In the genomic region with DNA sequence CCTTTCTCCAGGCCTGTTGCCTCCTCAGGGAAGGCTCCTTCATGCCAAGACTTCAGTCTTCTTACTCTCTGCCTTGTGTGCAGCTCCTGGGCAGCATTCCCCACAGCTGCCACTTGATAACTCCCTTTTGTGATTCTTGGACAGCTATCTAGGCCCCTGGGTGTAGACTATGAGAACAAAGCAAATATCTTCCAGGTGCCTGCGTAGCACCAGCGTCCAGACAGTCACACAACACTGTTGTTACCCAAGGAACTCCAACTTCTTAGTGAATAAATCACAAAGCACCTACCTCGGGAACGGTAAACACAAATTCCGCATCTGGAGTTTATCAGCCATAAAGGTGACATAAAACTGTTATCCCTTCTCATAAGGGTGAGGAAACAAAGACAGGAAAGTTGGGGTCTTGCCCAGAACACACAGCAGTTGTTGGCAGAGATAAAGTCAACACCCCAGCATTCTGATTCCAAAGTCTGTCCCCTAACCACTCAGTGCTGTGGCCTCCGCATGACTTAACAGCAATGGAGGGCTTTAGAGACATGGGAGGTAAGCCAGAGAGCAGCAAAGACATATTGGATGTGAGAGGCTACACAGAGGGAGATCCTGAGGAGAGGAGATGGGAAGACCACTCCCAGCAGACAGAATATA, we compare ENCODE assay signal across 20 mouse cellular contexts. TPM values are rescaled to one million over a fixed set of nuclear protein-coding genes. Genes with fewer than 3 reads are reported as not detected.
A peak's percentile ranks its signal among the peaks of the same experiment; 100 is the strongest.
DNase-seq lines count a peak whose midpoint lies in the region; ATAC-seq and TF ChIP-seq lines count a peak whose summit lies in the region.
"Had no signal": no experiment of that assay in that cellular context is flagged by ENCODE, and none has a peak within 500 bp of the region (broad histone marks: within the 10 kb centered on the region; RNA-seq: fewer than 3 reads in every experiment).

No protein-coding gene starts in this region.

- peak overlapping the region; percentile 51; the same call in 1 of the 2 replicates for H3K27ac ChIP-seq in gastrocnemius, adult 2 months
- no peak overlapping the region for H3K27ac ChIP-seq in midbrain, postnatal 0 days (ENCODE audit: low read depth, low read length)
- H3K27ac ChIP-seq in midbrain, embryonic 10.5 days (replicated peaks), result no peak overlapping the region
- H3K27ac ChIP-seq in limb, embryonic 15.5 days, result 0 out of 2 replicates have a peak overlapping the region, but pooled peaks have one; percentile 17
- H3K27ac ChIP-seq: embryonic facial prominence, embryonic 12.5 days; forebrain, embryonic 12.5 days; liver, embryonic 13.5 days; midbrain, embryonic 15.5 days; neural tube, embryonic 12.5 days had no signal

- no peaks in the 10 kb centered on the region for H3K4me1 ChIP-seq in midbrain, postnatal 0 days (ENCODE audit: insufficient read depth, low read length)
- H3K4me1 ChIP-seq in midbrain, embryonic 10.5 days, result no peaks in the 10 kb centered on the region
- peaks cover 3% of the 10 kb centered on the region for H3K4me1 ChIP-seq in limb, embryonic 15.5 days
- H3K4me1 ChIP-seq: embryonic facial prominence, embryonic 12.5 days; forebrain, embryonic 12.5 days; liver, embryonic 13.5 days; midbrain, embryonic 15.5 days; neural tube, embryonic 12.5 days had no signal

- WGBS in midbrain, postnatal 0 days, result 79% methylated on average over 6 of the region's 6 CpGs
- 87% methylated on average over 6 of the region's 6 CpGs for WGBS in midbrain, embryonic 10.5 days
- WGBS in limb, embryonic 15.5 days, result 42% methylated on average over 6 of the region's 6 CpGs

- DNase-seq in gastrocnemius, adult 2 months, result peak; percentile 25
- DNase-seq in gastrocnemius, postnatal 25 days, result no peak
- DNase-seq in midbrain, postnatal 0 days (ENCODE audit: low spot score), result peak; percentile 24
- no peak for DNase-seq in midbrain, embryonic 10.5 days (ENCODE audit: low spot score)
- no peak for DNase-seq in layer of hippocampus, adult 9-10 months (ENCODE audit: low spot score)
- no peak for DNase-seq in spleen, adult 12 weeks (ENCODE audit: low spot score)
- DNase-seq: adrenal gland, postnatal 25 days; cerebellum, postnatal 25 days; kidney, postnatal 25 days; layer of hippocampus, postnatal 36 days; liver, embryonic 13.5 days; lung, postnatal 14 days; right cerebral cortex, postnatal 4 days; thymus, postnatal 4 days had no signal

- no peak overlapping the region for H3K9ac ChIP-seq in midbrain, postnatal 0 days (replicated peaks; ENCODE audit: low read length, poor library complexity, severe bottlenecking)
- no peak overlapping the region for H3K9ac ChIP-seq in limb, embryonic 15.5 days
- H3K9ac ChIP-seq: embryonic facial prominence, embryonic 12.5 days; forebrain, embryonic 12.5 days; liver, embryonic 13.5 days; midbrain, embryonic 15.5 days; neural tube, embryonic 12.5 days had no signal

- 0 out of 2 replicates have a peak, but pooled peaks have one; percentile 31 for ATAC-seq in midbrain, postnatal 0 days (ENCODE audit: low FRiP score)
- ATAC-seq in limb, embryonic 15.5 days (ENCODE audit: insufficient number of reproducible peaks, low FRiP score, low TSS enrichment, low read depth), result peak; percentile 67
- ATAC-seq: midbrain, embryonic 15.5 days had no signal

- TF ChIP-seq CTCF in gastrocnemius, adult 2 months (IDR thresholded peaks at IDR 0.05), result no peak
- no peak for TF ChIP-seq CTCF in midbrain, postnatal 0 days (IDR thresholded peaks at IDR 0.05)

- H3K4me3 ChIP-seq in gastrocnemius, adult 2 months, result no peak overlapping the region
- no peak overlapping the region for H3K4me3 ChIP-seq in midbrain, postnatal 0 days (ENCODE audit: low read depth, low read length)
- H3K4me3 ChIP-seq in midbrain, embryonic 10.5 days, result no peak overlapping the region
- no peak overlapping the region for H3K4me3 ChIP-seq in limb, embryonic 15.5 days
- H3K4me3 ChIP-seq: embryonic facial prominence, embryonic 12.5 days; forebrain, embryonic 12.5 days; liver, embryonic 13.5 days; midbrain, embryonic 15.5 days; neural tube, embryonic 12.5 days had no signal

- H3K27me3 ChIP-seq in midbrain, postnatal 0 days (ENCODE audit: insufficient read depth, low read length), result no peaks in the 10 kb centered on the region
- H3K27me3 ChIP-seq in midbrain, embryonic 10.5 days (ENCODE audit: low read depth, poor library complexity, severe bottlenecking), result no peaks in the 10 kb centered on the region
- no peaks in the 10 kb centered on the region for H3K27me3 ChIP-seq in limb, embryonic 15.5 days
- H3K27me3 ChIP-seq: embryonic facial prominence, embryonic 12.5 days; forebrain, embryonic 12.5 days; liver, embryonic 13.5 days; midbrain, embryonic 15.5 days; neural tube, embryonic 12.5 days had no signal

- no peaks in the 10 kb centered on the region for H3K36me3 ChIP-seq in midbrain, postnatal 0 days (ENCODE audit: insufficient read depth, low read length)
- no peaks in the 10 kb centered on the region for H3K36me3 ChIP-seq in midbrain, embryonic 10.5 days
- no peaks in the 10 kb centered on the region for H3K36me3 ChIP-seq in limb, embryonic 15.5 days
- H3K36me3 ChIP-seq: embryonic facial prominence, embryonic 12.5 days; forebrain, embryonic 12.5 days; G1E; liver, embryonic 13.5 days; midbrain, embryonic 15.5 days; neural tube, embryonic 12.5 days had no signal

- H3K4me2 ChIP-seq in midbrain, postnatal 0 days (ENCODE audit: low read depth, low read length, poor library complexity, severe bottlenecking), result no peak overlapping the region
- H3K4me2 ChIP-seq in limb, embryonic 15.5 days, result no peak overlapping the region
- H3K4me2 ChIP-seq: embryonic facial prominence, embryonic 12.5 days; forebrain, embryonic 12.5 days; liver, embryonic 13.5 days; midbrain, embryonic 15.5 days; neural tube, embryonic 12.5 days had no signal

- no peaks in the 10 kb centered on the region for H3K9me3 ChIP-seq in midbrain, postnatal 0 days (ENCODE audit: low read length)
- no peaks in the 10 kb centered on the region for H3K9me3 ChIP-seq in midbrain, embryonic 10.5 days (replicated peaks)
- no peaks in the 10 kb centered on the region for H3K9me3 ChIP-seq in limb, embryonic 15.5 days
- H3K9me3 ChIP-seq: embryonic facial prominence, embryonic 12.5 days; forebrain, embryonic 12.5 days; G1E; liver, embryonic 13.5 days; midbrain, embryonic 15.5 days; neural tube, embryonic 12.5 days had no signal

- intact Hi-C loops in gastrocnemius, adult 2 months (cut with DNase I), result no loop called here

RNA-seq across cellular contexts. Expression of a gene that starts 13.7 kb away (rescaled TPM):
- 1 to 10 TPM; 2.6 to 6.1 TPM for total RNA-seq in gastrocnemius, adult 2 months (2021)
- total RNA-seq in gastrocnemius, postnatal 25 days (2021), result 1 to 10 TPM; 3.4 to 4.9 TPM
- 3.5 and 6.3 TPM in 2 replicates for total RNA-seq in midbrain, postnatal 0 days (2014; rRNA removed)
- polyA plus RNA-seq in midbrain, postnatal 0 days (2015; fragmentation: Nextera tagmentation; extraction: Ambion mirVana), result 3.0 and 3.5 TPM in 2 replicates
- polyA plus RNA-seq in midbrain, embryonic 10.5 days (2016; fragmentation: Nextera tagmentation; extraction: Ambion mirVana), result 0.36 and 0.92 TPM in 2 replicates
- 9.4 and 10.9 TPM in 2 replicates for polyA plus RNA-seq in limb, embryonic 15.5 days (2015; fragmentation: Nextera tagmentation; extraction: Ambion mirVana)
- polyA plus RNA-seq: G1E had no signal

Comparison
In these comparisons a context has a peak if more than half of its experiments do, and no peak if none do; other contexts are left out.
1. DNase-seq: peak in gastrocnemius, adult 2 months (single experiment) and midbrain, postnatal 0 days (single experiment); none in gastrocnemius, postnatal 25 days (single experiment), midbrain, embryonic 10.5 days (single experiment), layer of hippocampus, adult 9-10 months (single experiment) and spleen, adult 12 weeks (single experiment).
2. H3K27ac ChIP-seq: peak in gastrocnemius, adult 2 months (single experiment) and limb, embryonic 15.5 days (single experiment); none in midbrain, postnatal 0 days (single experiment) and midbrain, embryonic 10.5 days (single experiment).